Mouse (Mus musculus) myocyte (in vitro differentiated cells): ENCODE results near the gene Unc5b.

Experiments
- CEBPB ChIP-seq: IDR thresholded peaks from 2 replicates; pipeline ENCODE4 v1.6.1; 2011; ENCODE audit warnings: mild to moderate bottlenecking, moderate library complexity; ENCODE audit not compliant: poor library complexity, insufficient read depth, severe bottlenecking
- E2F4 ChIP-seq: IDR thresholded peaks from one replicate; pipeline ENCODE4 v1.6.1; 2011; ENCODE audit warnings: mild to moderate bottlenecking, control low read depth, moderate library complexity; ENCODE audit not compliant: insufficient read depth
- MAX ChIP-seq: IDR thresholded peaks from one replicate; pipeline ENCODE4 v1.6.1; 2011; ENCODE audit warnings: low read depth, mild to moderate bottlenecking, control low read depth
- MYOD1 ChIP-seq, 3 experiments: IDR thresholded peaks; one replicate each; pipeline ENCODE4 v1.6.1; 2011; ENCODE audit warnings: control low read depth in 2 of 3, low read depth in 2 of 3, mild to moderate bottlenecking in 2 of 3, moderate library complexity in 1 of 3; ENCODE audit not compliant: insufficient read length in 2 of 3, control insufficient read depth in 1 of 3
- MYOG ChIP-seq, 3 experiments: IDR thresholded peaks; one replicate each; pipeline ENCODE4 v1.6.1; 2011; ENCODE audit warnings: control low read depth in 2 of 3, low read depth in 2 of 3, mild to moderate bottlenecking in 2 of 3; ENCODE audit not compliant: insufficient read length in 2 of 3, control insufficient read depth in 1 of 3, insufficient read depth in 1 of 3
- POLR2A ChIP-seq: IDR thresholded peaks from one replicate; pipeline ENCODE4 v1.6.1; 2011; ENCODE audit warnings: low read depth, mild to moderate bottlenecking, control low read depth, moderate library complexity; ENCODE audit not compliant: insufficient read length
- POLR2AphosphoS2 ChIP-seq: IDR thresholded peaks from one replicate; pipeline ENCODE4 v1.6.1; 2011; ENCODE audit warnings: low read depth, control low read depth; ENCODE audit not compliant: insufficient read length
- SRF ChIP-seq: IDR thresholded peaks from one replicate; pipeline ENCODE4 v1.6.1; 2011; ENCODE audit warnings: low read depth; ENCODE audit not compliant: control insufficient read depth, insufficient read length
- TCF12 ChIP-seq: IDR thresholded peaks from one replicate; pipeline ENCODE4 v1.6.1; 2011; ENCODE audit warnings: mild to moderate bottlenecking, control low read depth; ENCODE audit not compliant: poor library complexity, insufficient read depth, severe bottlenecking
- TCF3 ChIP-seq: IDR thresholded peaks from one replicate; pipeline ENCODE4 v1.6.1; 2011; ENCODE audit warnings: low read depth, control low read depth; ENCODE audit not compliant: insufficient read length
- USF1 ChIP-seq: IDR thresholded peaks from one replicate; pipeline ENCODE4 v1.6.1; 2011; ENCODE audit warnings: low read depth, mild to moderate bottlenecking, control low read depth, moderate library complexity

- TF ChIP-seq POLR2A (no peak), E2F4 (no peak), MAX (no peak), MYOG (IDR thresholded peaks at IDR 0.05; ENCODE audit: control insufficient read depth in 1 of 3, insufficient read depth in 1 of 3, insufficient read length in 2 of 3, low read depth in 2 of 3) (no peak), TCF12 (no peak), POLR2AphosphoS2 (no peak), CEBPB (no peak), TCF3 (no peak), USF1 (no peak), MYOD1 (IDR thresholded peaks at IDR 0.05; ENCODE audit: control insufficient read depth in 1 of 3, insufficient read length in 2 of 3, low read depth in 2 of 3) (no peak), SRF (no peak)
Measured at GRCm38 (mm10) chr10:60767400-60767799, 64.0 kb downstream of the Unc5b start.
